Comparison of ENCODE assay signal across 23 mouse cellular contexts in genomic region chr7:66404802-66405201, GRCm38 (mm10). TPM values are rescaled to one million over a fixed set of nuclear protein-coding genes. Genes with fewer than 3 reads are reported as not detected.
DNase-seq lines count a peak whose midpoint lies in the region; ATAC-seq lines count a peak whose summit lies in the region.
"Had no signal": no experiment of that assay in that cellular context is flagged by ENCODE, and none has a peak within 500 bp of the region (broad histone marks: within the 10 kb centered on the region; RNA-seq: fewer than 3 reads in every experiment).

No protein-coding gene starts in this region.

- no peaks in the 10 kb centered on the region for H3K36me3 ChIP-seq in embryonic facial prominence, embryonic 15.5 days
- H3K36me3 ChIP-seq in embryonic facial prominence, embryonic 10.5 days (replicated peaks): no peaks in the 10 kb centered on the region
- no peaks in the 10 kb centered on the region for H3K36me3 ChIP-seq in megakaryocyte, embryonic 14.5 days (replicated peaks; ENCODE audit: low read length)
- H3K36me3 ChIP-seq in forebrain, embryonic 12.5 days (replicated peaks): no peaks in the 10 kb centered on the region
- H3K36me3 ChIP-seq: embryonic facial prominence, embryonic 12.5 days; hindbrain, embryonic 13.5 days had no signal

- no peak overlapping the region for H3K4me2 ChIP-seq in embryonic facial prominence, embryonic 15.5 days (replicated peaks)
- H3K4me2 ChIP-seq in forebrain, embryonic 12.5 days: no peak overlapping the region
- H3K4me2 ChIP-seq: embryonic facial prominence, embryonic 12.5 days; forebrain, embryonic 13.5 days; hindbrain, embryonic 13.5 days had no signal

- H3K27ac ChIP-seq in embryonic facial prominence, embryonic 15.5 days (replicated peaks): no peak overlapping the region
- H3K27ac ChIP-seq in embryonic facial prominence, embryonic 10.5 days (replicated peaks): no peak overlapping the region
- no peak overlapping the region for H3K27ac ChIP-seq in forebrain, embryonic 12.5 days
- H3K27ac ChIP-seq: embryonic facial prominence, embryonic 12.5 days; forebrain, embryonic 13.5 days; hindbrain, embryonic 13.5 days; hindbrain, postnatal 0 days had no signal

- H3K9me3 ChIP-seq in embryonic facial prominence, embryonic 15.5 days (replicated peaks): no peaks in the 10 kb centered on the region
- H3K9me3 ChIP-seq in embryonic facial prominence, embryonic 10.5 days: no peaks in the 10 kb centered on the region
- H3K9me3 ChIP-seq in megakaryocyte, embryonic 14.5 days: no peaks in the 10 kb centered on the region
- H3K9me3 ChIP-seq in forebrain, embryonic 12.5 days: no peaks in the 10 kb centered on the region
- H3K9me3 ChIP-seq: embryonic facial prominence, embryonic 12.5 days; forebrain, embryonic 13.5 days; hindbrain, embryonic 13.5 days had no signal

- 0 out of 2 replicates have a peak, but pooled peaks cover 4% of the 10 kb centered on the region for H3K27me3 ChIP-seq in embryonic facial prominence, embryonic 15.5 days
- peaks cover 15% of the 10 kb centered on the region; the same call in 1 of the 2 replicates for H3K27me3 ChIP-seq in embryonic facial prominence, embryonic 10.5 days (replicated peaks; ENCODE audit: low read depth, poor library complexity, severe bottlenecking)
- H3K27me3 ChIP-seq in megakaryocyte, embryonic 14.5 days (replicated peaks): peaks cover 46% of the 10 kb centered on the region
- H3K27me3 ChIP-seq in forebrain, embryonic 12.5 days: no peaks in the 10 kb centered on the region
- H3K27me3 ChIP-seq: embryonic facial prominence, embryonic 12.5 days; hindbrain, embryonic 13.5 days had no signal

- no peak for DNase-seq in embryonic facial prominence, embryonic 10.5 days (ENCODE audit: low spot score)
- DNase-seq in 416B (ENCODE audit: low read depth): peak; percentile 27
- DNase-seq: cerebellum, adult 2 months; embryo, embryonic 11 days; forebrain, postnatal 0 days; gastrocnemius, postnatal 14 days; heart, postnatal 4 days had no signal

- H3K4me3 ChIP-seq in embryonic facial prominence, embryonic 15.5 days (replicated peaks): no peak overlapping the region
- no peak overlapping the region for H3K4me3 ChIP-seq in embryonic facial prominence, embryonic 10.5 days
- H3K4me3 ChIP-seq in megakaryocyte, embryonic 14.5 days (replicated peaks): peak overlapping the region; percentile 24
- H3K4me3 ChIP-seq in forebrain, embryonic 12.5 days (replicated peaks): no peak overlapping the region
- H3K4me3 ChIP-seq: embryonic facial prominence, embryonic 12.5 days; forebrain, embryonic 13.5 days; hindbrain, embryonic 13.5 days had no signal

- H3K4me1 ChIP-seq in embryonic facial prominence, embryonic 15.5 days: peaks cover 36% of the 10 kb centered on the region
- peaks cover 29% of the 10 kb centered on the region for H3K4me1 ChIP-seq in embryonic facial prominence, embryonic 10.5 days
- H3K4me1 ChIP-seq in megakaryocyte, embryonic 14.5 days: peaks cover 49% of the 10 kb centered on the region
- peaks cover 12% of the 10 kb centered on the region for H3K4me1 ChIP-seq in forebrain, embryonic 12.5 days

- peak; percentile 71; the same call in 1 of the 2 replicates for ATAC-seq in embryonic facial prominence, embryonic 15.5 days (ENCODE audit: insufficient number of reproducible peaks, low FRiP score, low TSS enrichment, low read depth)
- ATAC-seq in megakaryocyte, adult 5-6 weeks (ENCODE audit: poor library complexity, severe bottlenecking): no peak
- ATAC-seq in common myeloid progenitor, adult 5-6 weeks (replicated peaks; ENCODE audit: low read depth, poor library complexity, severe bottlenecking): peak; percentile 65
- ATAC-seq in megakaryocyte-erythroid progenitor cell, adult 5-6 weeks (replicated peaks; ENCODE audit: low FRiP score, low TSS enrichment, poor library complexity, severe bottlenecking): no peak
- no peak for ATAC-seq in forebrain, embryonic 12.5 days (ENCODE audit: low FRiP score)
- ATAC-seq: forebrain, embryonic 13.5 days; forebrain, postnatal 0 days had no signal

- no peak overlapping the region for H3K9ac ChIP-seq in embryonic facial prominence, embryonic 15.5 days
- no peak overlapping the region for H3K9ac ChIP-seq in forebrain, embryonic 12.5 days
- H3K9ac ChIP-seq: embryonic facial prominence, embryonic 12.5 days; forebrain, embryonic 13.5 days; forebrain, postnatal 0 days; hindbrain, embryonic 13.5 days had no signal

- WGBS in embryonic facial prominence, embryonic 15.5 days: 64% methylated on average over 4 of the region's 4 CpGs
- WGBS in embryonic facial prominence, embryonic 10.5 days: 76% methylated on average over 4 of the region's 4 CpGs
- 82% methylated on average over 4 of the region's 4 CpGs for WGBS in forebrain, embryonic 12.5 days

RNA-seq across cellular contexts. Expression of gene Lrrk1, which starts 16.7 kb away (rescaled TPM):
- 16.9 TPM in 2 replicates for polyA plus RNA-seq in embryonic facial prominence, embryonic 15.5 days (2015; fragmentation: Nextera tagmentation; extraction: Ambion mirVana)
- 8.5 and 8.7 TPM in 2 replicates for polyA plus RNA-seq in embryonic facial prominence, embryonic 10.5 days (2016; fragmentation: Nextera tagmentation; extraction: Ambion mirVana)
- 7.7 and 9.8 TPM in 2 replicates for polyA plus RNA-seq in megakaryocyte, embryonic 14.5 days (2012; ENCODE audit: insufficient read depth, low replicate concordance)
- 20.6 and 25.6 TPM in 2 replicates for total RNA-seq in megakaryocyte, adult 5-6 weeks (2015)
- total RNA-seq in megakaryocyte, adult 5-6 weeks (2017): 26.6 and 27.9 TPM in 2 replicates
- 16.6 and 16.8 TPM in 2 replicates for total RNA-seq in common myeloid progenitor, adult 5-6 weeks (2017)
- 14.7 and 18.4 TPM in 2 replicates for total RNA-seq in megakaryocyte-erythroid progenitor cell, adult 5-6 weeks (2014; fragmentation: Nextera tagmentation)
- 7.2 and 19.7 TPM in 2 replicates for total RNA-seq in megakaryocyte-erythroid progenitor cell, adult 5-6 weeks (2017)
- polyA plus RNA-seq in forebrain, embryonic 12.5 days (2016; fragmentation: Nextera tagmentation; extraction: Ambion mirVana): 2.6 and 3.7 TPM in 2 replicates

RNA-seq across cellular contexts. Expression of gene Aldh1a3, which starts 22.5 kb away (rescaled TPM):
- polyA plus RNA-seq in embryonic facial prominence, embryonic 15.5 days (2015; fragmentation: Nextera tagmentation; extraction: Ambion mirVana): 27.2 and 27.8 TPM in 2 replicates
- 39.7 and 47.1 TPM in 2 replicates for polyA plus RNA-seq in embryonic facial prominence, embryonic 10.5 days (2016; fragmentation: Nextera tagmentation; extraction: Ambion mirVana)
- polyA plus RNA-seq in megakaryocyte, embryonic 14.5 days (2012; ENCODE audit: insufficient read depth, low replicate concordance): not detected in 2 replicates
- 0.16 TPM in 1 of 2 replicates, not detected in the other for total RNA-seq in megakaryocyte, adult 5-6 weeks (2015)
- total RNA-seq in megakaryocyte, adult 5-6 weeks (2017): not detected in 2 replicates
- total RNA-seq in common myeloid progenitor, adult 5-6 weeks (2017): 0.46 TPM in 1 of 2 replicates, not detected in the other
- 0.89 and 2.5 TPM in 2 replicates for total RNA-seq in megakaryocyte-erythroid progenitor cell, adult 5-6 weeks (2014; fragmentation: Nextera tagmentation)
- total RNA-seq in megakaryocyte-erythroid progenitor cell, adult 5-6 weeks (2017): 0.30 and 1.9 TPM in 2 replicates
- polyA plus RNA-seq in forebrain, embryonic 12.5 days (2016; fragmentation: Nextera tagmentation; extraction: Ambion mirVana): 6.0 and 6.5 TPM in 2 replicates

RNA-seq across cellular contexts. Expression of gene Gm10974, which starts 39.1 kb away (rescaled TPM):
- polyA plus RNA-seq in embryonic facial prominence, embryonic 15.5 days (2015; fragmentation: Nextera tagmentation; extraction: Ambion mirVana): not detected in 2 replicates
- not detected in 2 replicates for polyA plus RNA-seq in embryonic facial prominence, embryonic 10.5 days (2016; fragmentation: Nextera tagmentation; extraction: Ambion mirVana)
- polyA plus RNA-seq in megakaryocyte, embryonic 14.5 days (2012; ENCODE audit: insufficient read depth, low replicate concordance): not detected in 2 replicates
- total RNA-seq in megakaryocyte, adult 5-6 weeks (2015): not detected in 2 replicates
- total RNA-seq in megakaryocyte, adult 5-6 weeks (2017): not detected in 2 replicates
- total RNA-seq in common myeloid progenitor, adult 5-6 weeks (2017): not detected in 2 replicates
- total RNA-seq in megakaryocyte-erythroid progenitor cell, adult 5-6 weeks (2014; fragmentation: Nextera tagmentation): not detected in 2 replicates
- not detected in 2 replicates for total RNA-seq in megakaryocyte-erythroid progenitor cell, adult 5-6 weeks (2017)
- not detected in 2 replicates for polyA plus RNA-seq in forebrain, embryonic 12.5 days (2016; fragmentation: Nextera tagmentation; extraction: Ambion mirVana)
- total RNA-seq: adrenal gland, postnatal 36 days; ES-E14; forebrain, postnatal 0 days; gastrocnemius, adult 18-20 months; gastrocnemius, postnatal 14 days; heart, postnatal 4 days; hindbrain, postnatal 0 days had no signal
- polyA plus RNA-seq: cerebellum, adult 2 months; embryonic facial prominence, embryonic 12.5 days; forebrain, embryonic 13.5 days; forebrain, postnatal 0 days; gonadal fat pad, adult 2 months; heart, embryonic 16.5 days; hindbrain, embryonic 13.5 days; hindbrain, postnatal 0 days; intestine, embryonic 14.5 days had no signal

Comparison
In these comparisons a context has a peak if more than half of its experiments do, and no peak if none do; other contexts are left out.
1. ATAC-seq: peak in embryonic facial prominence, embryonic 15.5 days (single experiment) and common myeloid progenitor, adult 5-6 weeks (single experiment); none in megakaryocyte, adult 5-6 weeks (single experiment), megakaryocyte-erythroid progenitor cell, adult 5-6 weeks (single experiment) and forebrain, embryonic 12.5 days (single experiment).